Mouse (Mus musculus): ENCODE results near the gene Ddx49.

DNA sequence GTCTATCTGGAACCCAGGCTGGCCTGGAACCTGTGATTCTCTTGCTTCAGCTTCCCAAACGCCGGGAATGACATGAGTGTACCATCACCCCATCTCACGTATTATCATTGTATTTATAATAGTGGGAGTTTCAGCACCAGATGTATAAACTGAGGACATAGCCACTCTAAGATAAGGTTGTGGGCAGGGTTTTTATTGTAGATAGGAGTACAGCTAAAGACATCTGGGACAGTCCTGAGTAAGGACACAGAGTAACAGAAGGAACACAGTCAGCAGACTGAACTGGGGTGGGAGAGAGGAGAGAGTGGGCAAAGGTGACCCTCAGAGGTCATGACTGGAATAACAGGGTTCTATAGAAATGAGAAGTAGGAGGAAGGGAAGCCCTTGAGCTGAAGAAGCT lies 34.6 kb downstream of the Ddx49 start:
- no peak for TF ChIP-seq CTCF (IDR thresholded peaks at IDR 0.05; ENCODE audit: borderline replicate concordance, insufficient read depth, low read depth, low read length)
- no peak for TF ChIP-seq POLR2A (IDR thresholded peaks at IDR 0.05; ENCODE audit: borderline replicate concordance, insufficient read depth, low read length)

All from cerebellum, adult 2 months (tissue).